Mouse (Mus musculus) erythroblast, embryonic 14.5 days (primary cell): ENCODE measurements around the gene Creb3l4. TPM values are rescaled to one million over a fixed set of nuclear protein-coding genes. Genes with fewer than 3 reads are reported as not detected.
A peak's percentile ranks its signal among the peaks of the same experiment; 100 is the strongest.

Experiments
- H3K27me3 ChIP-seq: 2 replicates; pipeline ENCODE4 v1.6.1; 2012; ENCODE audit warnings: inconsistent platforms; ENCODE audit not compliant: control insufficient read depth
- H3K36me3 ChIP-seq: 2 replicates; pipeline ENCODE4 v1.6.1; 2012; ENCODE audit warnings: mild to moderate bottlenecking, inconsistent platforms; ENCODE audit not compliant: control insufficient read depth
- H3K4me1 ChIP-seq: 2 replicates; pipeline ENCODE4 v1.6.1; 2012; ENCODE audit warnings: inconsistent platforms; ENCODE audit not compliant: control insufficient read depth
- H3K4me3 ChIP-seq: replicated peaks from 2 replicates; pipeline ENCODE3; 2012; ENCODE audit warnings: moderate library complexity, mild to moderate bottlenecking, inconsistent platforms
- H3K9me3 ChIP-seq: 2 replicates; pipeline ENCODE4 v1.6.1; 2012; ENCODE audit warnings: low read length, inconsistent platforms, mixed read lengths; ENCODE audit not compliant: control insufficient read depth
- GATA1 ChIP-seq: IDR thresholded peaks from 2 replicates; pipeline ENCODE4 v1.6.1; 2012; ENCODE audit warnings: low read length, inconsistent platforms, mixed read lengths
- TAL1 ChIP-seq: IDR thresholded peaks from 3 replicates; pipeline ENCODE4 v1.6.1; 2012; ENCODE audit warnings: low read length, inconsistent platforms, mixed read lengths
- polyA plus RNA-seq: library from polyadenylated mRNA; stranded (reverse); fragments of >175 nt; gene quantifications from 2 replicates; pipeline ENCODE4 v1.2.3, GENCODE M21; 2012

Gene Creb3l4
- polyA plus RNA-seq, 1 experiment, result not detected

- Histone ChIP-seq H3K36me3 (no peaks in the 10 kb centered on the region; the same call in 1 of the 2 replicates), H3K9me3 (no peaks in the 10 kb centered on the region), H3K4me1 (peaks cover 46% of the 10 kb centered on the region), H3K4me3 (no peak overlapping the region), H3K27me3 (no peaks in the 10 kb centered on the region)
- no peak for TF ChIP-seq TAL1
- TF ChIP-seq GATA1, result no peak
Observed at GRCm38 (mm10) chr3:90245406-90245805, 2.1 kb upstream of the Creb3l4 start.

- H3K27me3 ChIP-seq, result no peaks in the 10 kb centered on the region
- no peak for TF ChIP-seq TAL1
- H3K4me1 ChIP-seq, result peaks cover 28% of the 10 kb centered on the region
- no peak overlapping the region for H3K4me3 ChIP-seq
- H3K9me3 ChIP-seq, result no peaks in the 10 kb centered on the region
- H3K36me3 ChIP-seq, result no peaks in the 10 kb centered on the region
Observed at GRCm38 (mm10) chr3:90241669-90242358, 1.5 kb downstream of the Creb3l4 start.

GRCm38 (mm10) chr3:90241251-90241650 is 2.1 kb downstream of the Creb3l4 start:
- TF ChIP-seq TAL1 (no peak), GATA1 (no peak)
- Histone ChIP-seq H3K36me3 (no peaks in the 10 kb centered on the region), H3K4me3 (no peak overlapping the region), H3K27me3 (no peaks in the 10 kb centered on the region), H3K9me3 (no peaks in the 10 kb centered on the region), H3K4me1 (peaks cover 26% of the 10 kb centered on the region)

- peaks cover 22% of the 10 kb centered on the region for H3K4me1 ChIP-seq
- H3K9me3 ChIP-seq, result peaks cover 4% of the 10 kb centered on the region
- no peaks in the 10 kb centered on the region; the same call in 1 of the 2 replicates for H3K27me3 ChIP-seq
- peaks cover 19% of the 10 kb centered on the region for H3K36me3 ChIP-seq
- no peak for TF ChIP-seq TAL1
- no peak for TF ChIP-seq GATA1
- H3K4me3 ChIP-seq, result peak within 1 kb of the TSS; percentile 81
Observed at GRCm38 (mm10) chr3:90231507-90232333, 11.6 kb downstream of the Creb3l4 start, which contains the start of gene Jtb. Gene Jtb, plus strand, starts transcription at chr3:90231597.

GRCm38 (mm10) chr3:90231075-90231474 is 12.2 kb downstream of the Creb3l4 start:
- TF ChIP-seq GATA1 (no peak), TAL1 (no peak)
- Histone ChIP-seq H3K36me3 (peaks cover 19% of the 10 kb centered on the region), H3K27me3 (no peaks in the 10 kb centered on the region; the same call in 1 of the 2 replicates), H3K9me3 (peaks cover 4% of the 10 kb centered on the region), H3K4me1 (peaks cover 22% of the 10 kb centered on the region), H3K4me3 (peak overlapping the region; percentile 81)

- Histone ChIP-seq H3K4me1 (peaks cover 27% of the 10 kb centered on the region), H3K4me3 (no peak overlapping the region), H3K27me3 (peaks cover 3% of the 10 kb centered on the region; the same call in 1 of the 2 replicates), H3K9me3 (peaks cover 4% of the 10 kb centered on the region), H3K36me3 (no peaks in the 10 kb centered on the region)
- TF ChIP-seq TAL1 (no peak), GATA1 (no peak)
Observed at GRCm38 (mm10) chr3:90224331-90224730, 19.0 kb downstream of the Creb3l4 start.

- Histone ChIP-seq H3K27me3 (0 out of 2 replicates have a peak, but pooled peaks cover 3% of the 10 kb centered on the region), H3K36me3 (no peaks in the 10 kb centered on the region), H3K4me1 (peaks cover 27% of the 10 kb centered on the region), H3K9me3 (no peaks in the 10 kb centered on the region), H3K4me3 (no peak overlapping the region)
- TF ChIP-seq TAL1 (no peak), GATA1 (no peak)
Observed at GRCm38 (mm10) chr3:90222941-90223340, 20.4 kb downstream of the Creb3l4 start.

- H3K36me3 ChIP-seq, result no peaks in the 10 kb centered on the region
- no peaks in the 10 kb centered on the region for H3K9me3 ChIP-seq
- H3K27me3 ChIP-seq, result 0 out of 2 replicates have a peak, but pooled peaks cover 3% of the 10 kb centered on the region
- H3K4me1 ChIP-seq, result peaks cover 27% of the 10 kb centered on the region
- H3K4me3 ChIP-seq, result no peak overlapping the region
- no peak for TF ChIP-seq TAL1
Observed at GRCm38 (mm10) chr3:90222455-90222854, 20.9 kb downstream of the Creb3l4 start.

- no peaks in the 10 kb centered on the region for H3K9me3 ChIP-seq
- 0 out of 2 replicates have a peak, but pooled peaks cover 3% of the 10 kb centered on the region for H3K27me3 ChIP-seq
- no peaks in the 10 kb centered on the region for H3K36me3 ChIP-seq
- peak overlapping the region; percentile 59 for H3K4me3 ChIP-seq
- TF ChIP-seq GATA1 (no peak), TAL1 (no peak)
- H3K4me1 ChIP-seq, result peaks cover 27% of the 10 kb centered on the region
Observed at GRCm38 (mm10) chr3:90221123-90221522, 22.2 kb downstream of the Creb3l4 start.
